Mouse (Mus musculus) hindbrain, embryonic 13.5 days (tissue): ENCODE measurements around the gene Xaf1. TPM values are rescaled to one million over a fixed set of nuclear protein-coding genes. Genes with fewer than 3 reads are reported as not detected.

Source experiments
- ATAC-seq: fragments of 200-750 bp; cut with Nextera tagmentation; 2 replicates; pipeline ENCODE4 v1.8.0; 2017; ENCODE audit warnings: moderate TSS enrichment; ENCODE audit not compliant: low FRiP score
- H3K27ac ChIP-seq: fragments of 300-500 bp; sonication (generic); 2 replicates; pipeline ENCODE4 v1.5.1; 2015; ENCODE audit warnings: inconsistent platforms, mild to moderate bottlenecking, moderate library complexity
- H3K27me3 ChIP-seq: fragments of 300-500 bp; sonication (generic); 2 replicates; pipeline ENCODE4 v1.6.1; 2015; ENCODE audit warnings: mild to moderate bottlenecking, inconsistent platforms
- H3K36me3 ChIP-seq: fragments of 300-500 bp; sonication (generic); 2 replicates; pipeline ENCODE4 v1.6.1; 2015; ENCODE audit warnings: mild to moderate bottlenecking, inconsistent platforms
- H3K4me1 ChIP-seq: fragments of 300-500 bp; sonication (generic); replicated peaks from 2 replicates; pipeline ENCODE4 v1.6.1; 2015; ENCODE audit warnings: inconsistent platforms
- H3K4me2 ChIP-seq: fragments of 300-500 bp; sonication (generic); 2 replicates; pipeline ENCODE4 v1.6.1; 2015; ENCODE audit warnings: inconsistent platforms, mild to moderate bottlenecking, moderate library complexity
- H3K4me3 ChIP-seq: fragments of 300-500 bp; sonication (generic); 2 replicates; pipeline ENCODE4 v1.5.1; 2015; ENCODE audit warnings: mild to moderate bottlenecking, inconsistent platforms
- H3K9ac ChIP-seq: fragments of 300-500 bp; sonication (generic); 2 replicates; pipeline ENCODE4 v1.6.1; 2015; ENCODE audit warnings: mild to moderate bottlenecking, inconsistent platforms
- H3K9me3 ChIP-seq: fragments of 300-500 bp; sonication (generic); 2 replicates; pipeline ENCODE4 v1.6.1; 2016; ENCODE audit warnings: inconsistent platforms
- WGBS: fragments of 180-500 bp; shearing (Covaris S2); methylation state at CpG from one replicate; pipeline ENCODE4 v1.1.7; 2015; 5-methylcytosine and 5-hydroxymethylcytosine counted together
- polyA plus RNA-seq: library from polyadenylated mRNA; unstranded; fragments of >200 nt; fragmentation: Nextera tagmentation; extraction: Ambion mirVana; gene quantifications from 2 replicates; pipeline ENCODE4 v1.2.1, GENCODE M21; 2015

Xaf1 gene
- polyA plus RNA-seq, 1 experiment from 2014 or later: 2.0 TPM

DNA sequence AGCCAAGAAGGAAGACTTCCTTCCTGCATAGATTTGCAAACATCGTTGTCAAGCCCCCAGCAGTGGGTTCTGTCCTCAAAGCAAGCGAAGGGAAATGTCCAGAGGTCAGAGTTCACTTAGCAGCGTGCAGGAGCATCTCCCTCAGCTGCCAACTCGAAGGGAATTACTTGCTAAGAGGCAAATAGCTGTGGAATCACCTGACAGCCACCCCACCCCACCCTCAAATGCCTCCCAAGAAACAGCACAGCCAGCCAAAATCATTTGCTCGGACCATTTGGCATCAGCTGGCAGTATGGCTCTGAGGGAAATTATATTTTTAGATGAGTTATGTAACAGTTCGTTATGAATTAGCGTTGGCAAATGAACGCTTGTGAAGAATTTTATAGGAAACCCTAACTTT lies 47.6 kb downstream of the Xaf1 start:
- Histone ChIP-seq H3K4me3 (no peak overlapping the region), H3K9ac (no peak overlapping the region), H3K4me2 (no peak overlapping the region), H3K9me3 (no peaks in the 10 kb centered on the region), H3K27me3 (no peaks in the 10 kb centered on the region), H3K4me1 (no peaks in the 10 kb centered on the region), H3K36me3 (no peaks in the 10 kb centered on the region), H3K27ac (no peak overlapping the region)
- WGBS: 62% methylated on average over 8 of the region's 8 CpGs
- ATAC-seq: no peak

DNA sequence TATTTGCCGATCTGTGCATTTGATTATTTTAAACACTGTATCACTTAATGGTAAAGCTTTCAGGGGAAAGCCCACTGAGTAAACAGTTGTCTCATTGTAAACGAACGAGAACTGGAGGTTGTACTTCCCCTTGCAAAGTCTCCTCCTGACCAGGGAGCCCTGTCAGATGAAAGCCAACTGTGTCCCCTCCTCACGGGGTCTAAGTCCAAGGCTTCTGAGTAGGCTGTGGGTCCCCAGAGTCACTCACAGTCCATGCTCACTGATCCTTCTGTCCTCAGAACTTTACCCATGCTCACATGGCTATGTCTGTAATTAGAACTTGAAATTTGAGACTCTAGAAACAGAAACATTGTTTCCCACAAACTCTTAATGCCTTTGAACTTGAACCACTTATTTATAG lies 48.2 kb downstream of the Xaf1 start:
- WGBS: 82% methylated on average over 4 of the region's 4 CpGs
- Histone ChIP-seq H3K4me2 (no peak overlapping the region), H3K27me3 (no peaks in the 10 kb centered on the region), H3K4me3 (no peak overlapping the region), H3K9ac (no peak overlapping the region), H3K36me3 (no peaks in the 10 kb centered on the region), H3K9me3 (no peaks in the 10 kb centered on the region), H3K27ac (no peak overlapping the region), H3K4me1 (no peaks in the 10 kb centered on the region)
- no peak for ATAC-seq

DNA sequence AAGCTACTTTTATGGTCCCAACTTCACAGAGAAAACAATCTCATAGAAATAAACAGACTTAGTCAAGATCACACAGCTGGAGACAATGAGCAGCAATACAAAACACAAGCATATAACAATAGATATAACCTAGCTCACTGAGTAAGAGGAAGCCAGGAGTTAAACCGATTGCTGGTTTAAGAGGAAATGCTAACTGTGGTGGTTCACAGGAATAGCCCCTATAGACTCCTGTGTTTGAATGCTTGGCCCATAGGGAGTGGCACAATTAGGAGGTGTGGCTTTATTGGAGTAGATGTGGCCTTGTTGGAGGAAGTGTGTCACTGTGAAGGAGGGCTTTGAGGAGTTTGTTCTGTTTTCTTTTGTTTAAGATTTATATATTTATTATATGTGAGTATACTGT lies 50.8 kb downstream of the Xaf1 start:
- Histone ChIP-seq H3K36me3 (no peaks in the 10 kb centered on the region), H3K4me2 (no peak overlapping the region), H3K9me3 (no peaks in the 10 kb centered on the region), H3K27me3 (0 out of 2 replicates have a peak, but pooled peaks cover 2% of the 10 kb centered on the region), H3K9ac (no peak overlapping the region), H3K27ac (no peak overlapping the region), H3K4me3 (no peak overlapping the region), H3K4me1 (no peaks in the 10 kb centered on the region)
- WGBS: 90% methylated on average over 1 of the region's 1 CpGs
- no peak for ATAC-seq

- Histone ChIP-seq H3K27ac (no peak overlapping the region), H3K9ac (no peak overlapping the region), H3K4me3 (no peak overlapping the region), H3K27me3 (0 out of 2 replicates have a peak, but pooled peaks cover 2% of the 10 kb centered on the region), H3K36me3 (no peaks in the 10 kb centered on the region), H3K4me2 (no peak overlapping the region), H3K9me3 (no peaks in the 10 kb centered on the region), H3K4me1 (no peaks in the 10 kb centered on the region)
- ATAC-seq: no peak
- WGBS: 83% methylated on average over 3 of the region's 3 CpGs
Observed at GRCm38 (mm10) chr11:72353186-72353585, 51.8 kb downstream of the Xaf1 start.

DNA sequence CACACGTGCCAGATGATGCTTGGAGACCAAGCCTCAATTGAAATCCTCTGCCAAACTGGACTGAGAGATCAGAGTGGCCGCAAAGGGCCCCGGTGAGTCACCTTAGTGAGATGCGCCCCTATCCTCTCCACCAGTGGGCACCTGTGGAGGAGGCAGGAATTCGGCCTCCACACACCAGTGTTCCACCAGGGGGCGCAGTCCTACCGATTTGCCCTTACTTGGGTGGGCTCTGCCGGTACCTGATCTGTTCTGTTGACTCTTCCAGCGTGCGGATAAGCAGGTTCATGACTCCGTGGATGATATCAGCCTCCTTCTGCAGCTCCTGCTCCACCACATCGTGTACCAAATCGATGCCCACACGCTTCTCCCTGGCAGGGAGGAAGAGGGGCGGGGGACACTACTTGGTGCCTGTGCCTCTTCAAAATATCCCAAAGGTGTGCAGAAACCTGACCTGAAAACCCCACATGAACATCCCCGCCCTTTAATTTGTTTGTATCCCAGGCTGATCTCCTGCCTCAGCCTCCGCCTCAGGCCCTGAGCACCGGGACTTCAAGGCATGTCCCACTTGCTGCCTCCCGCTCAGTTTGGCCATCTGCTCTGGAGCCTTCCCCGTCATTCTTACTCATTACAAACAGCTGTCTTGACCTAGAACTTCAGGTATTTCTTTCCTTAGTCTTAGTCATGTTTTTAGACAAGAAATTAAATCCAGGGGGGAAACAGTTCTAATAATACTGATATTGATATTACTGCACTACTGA lies 53.7 kb downstream of the Xaf1 start:
- no peaks in the 10 kb centered on the region for H3K9me3 ChIP-seq
- H3K36me3 ChIP-seq: no peaks in the 10 kb centered on the region
- no peak for ATAC-seq
- 26% methylated on average over 20 of the region's 20 CpGs for WGBS
- H3K27ac ChIP-seq: no peak overlapping the region
- 0 out of 2 replicates have a peak, but pooled peaks cover 2% of the 10 kb centered on the region for H3K27me3 ChIP-seq
- H3K9ac ChIP-seq: no peak overlapping the region
- H3K4me2 ChIP-seq: peak overlapping the region; percentile 34
- H3K4me1 ChIP-seq: no peaks in the 10 kb centered on the region
- H3K4me3 ChIP-seq: no peak overlapping the region

- Histone ChIP-seq H3K27ac (peak overlapping the region; percentile 70), H3K4me1 (peaks cover 12% of the 10 kb centered on the region), H3K4me3 (peak overlapping the region; percentile 52), H3K4me2 (peak overlapping the region; percentile 83), H3K27me3 (no peaks in the 10 kb centered on the region), H3K9me3 (no peaks in the 10 kb centered on the region), H3K36me3 (no peaks in the 10 kb centered on the region), H3K9ac (peak overlapping the region; percentile 74)
- ATAC-seq: peak; percentile 93
- WGBS: 10% methylated on average over 42 of the region's 42 CpGs
Observed at GRCm38 (mm10) chr11:72361385-72362346, 60.2 kb downstream of the Xaf1 start.

- Histone ChIP-seq H3K9me3 (no peaks in the 10 kb centered on the region), H3K36me3 (no peaks in the 10 kb centered on the region), H3K27ac (peak within 1 kb of the TSS; percentile 70), H3K4me2 (peak within 1 kb of the TSS; percentile 83), H3K4me1 (peaks cover 12% of the 10 kb centered on the region), H3K4me3 (peak within 1 kb of the TSS; percentile 52), H3K9ac (peak within 1 kb of the TSS; percentile 74), H3K27me3 (no peaks in the 10 kb centered on the region)
- ATAC-seq: no peak
- 36% methylated on average over 10 of the region's 10 CpGs for WGBS
Observed at GRCm38 (mm10) chr11:72362347-72362741, 60.9 kb downstream of the Xaf1 start, which contains the start of gene Tekt1. TSS of gene Tekt1 (minus strand) at chr11:72362442.

Other genes starting within 250 kb of the Xaf1 start
- gene Pitpnm3, start 165.9 kb upstream of the Xaf1 start, polyA plus RNA-seq: 1.9 and 2.0 TPM in 2 replicates
- gene Gm43951, start 94.8 kb upstream of the Xaf1 start, polyA plus RNA-seq: 1.3 and 1.5 TPM in 2 replicates
- gene 4933427D14Rik, start 94.2 kb upstream of the Xaf1 start, polyA plus RNA-seq: 26.3 and 28.4 TPM in 2 replicates
- 160 and 166 TPM in 2 replicates for gene Txndc17, start 94.1 kb upstream of the Xaf1 start, polyA plus RNA-seq
- 62.5 and 67.2 TPM in 2 replicates for gene Med31, start 86.0 kb upstream of the Xaf1 start, polyA plus RNA-seq
- 1.4 and 1.5 TPM in 2 replicates for gene Slc13a5, start 34.4 kb upstream of the Xaf1 start, polyA plus RNA-seq
- gene Fbxo39, start 12.8 kb downstream of the Xaf1 start, polyA plus RNA-seq: not detected in 2 replicates
- 7.5 and 9.3 TPM in 2 replicates for gene Tekt1, start 60.8 kb downstream of the Xaf1 start, polyA plus RNA-seq
- 6.2 and 6.4 TPM in 2 replicates for gene Smtnl2, start 110.1 kb downstream of the Xaf1 start, polyA plus RNA-seq
- gene Ggt6, start 133.9 kb downstream of the Xaf1 start, polyA plus RNA-seq: not detected in 2 replicates
- 74.5 and 79.9 TPM in 2 replicates for gene Mybbp1a, start 139.7 kb downstream of the Xaf1 start, polyA plus RNA-seq
- 8.4 and 9.7 TPM in 2 replicates for gene Spns2, start 188.3 kb downstream of the Xaf1 start, polyA plus RNA-seq
- gene Spns3, start 248.9 kb downstream of the Xaf1 start, polyA plus RNA-seq: 0.10 and 0.16 TPM in 2 replicates